Mouse (Mus musculus) left cerebral cortex, postnatal 4 days (tissue): ENCODE results near the gene Syt7. TPM values are rescaled to one million over a fixed set of nuclear protein-coding genes. Genes with fewer than 3 reads are reported as not detected.

Experiments used
- DNase-seq: peaks from one replicate; pipeline ENCODE4 v3.0.0-alpha.2; 2022
- intact Hi-C: fragments of 180-260 bp; cut with DNase I; formaldehyde crosslinking; loops from one replicate; pipeline ENCODE4 v1.15.1; 2025
- total RNA-seq, 2 experiments: library from RNA; stranded (reverse); gene quantifications; 2 replicates each; pipeline ENCODE4 v1.2.3; 2021

Gene Syt7
- total RNA-seq, 2 experiments from 2014 or later: 209 to 213 TPM

DNA sequence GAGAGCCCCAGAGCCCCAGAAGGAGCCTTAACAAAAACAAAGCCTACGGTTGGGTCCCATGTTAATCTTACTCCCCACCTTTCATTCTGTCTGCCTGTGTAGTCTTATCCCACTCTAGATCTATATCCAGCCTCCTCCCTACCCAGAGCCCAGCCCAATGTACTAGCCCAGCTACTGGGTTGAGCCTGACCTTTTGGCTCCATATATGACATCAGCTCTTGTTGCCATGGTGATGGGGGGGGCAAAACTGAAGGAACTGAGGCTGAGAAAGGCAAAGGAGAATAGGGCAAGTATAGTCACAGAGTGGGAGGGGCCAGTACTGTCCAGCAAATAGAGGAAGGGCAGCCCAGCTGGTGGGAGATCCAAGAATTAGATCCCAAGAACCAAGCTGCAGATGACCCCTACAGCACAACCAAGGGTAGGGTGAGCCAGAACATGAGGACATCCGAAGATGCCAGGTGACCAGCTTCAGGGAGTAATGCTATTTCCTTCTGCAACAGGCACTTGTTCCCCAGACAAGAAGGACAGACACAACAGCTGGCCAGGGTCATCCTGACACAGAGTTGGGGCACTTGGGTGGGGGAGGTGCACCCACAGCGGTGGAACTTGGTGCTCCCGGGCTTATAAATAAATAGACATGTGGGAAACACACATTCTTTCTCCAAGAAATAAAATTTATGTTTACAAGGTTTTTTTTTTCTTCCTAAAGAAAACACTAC, 66.0 kb downstream of the Syt7 start:
- DNase-seq: no peak
- intact Hi-C loops: no loop called here

DNA sequence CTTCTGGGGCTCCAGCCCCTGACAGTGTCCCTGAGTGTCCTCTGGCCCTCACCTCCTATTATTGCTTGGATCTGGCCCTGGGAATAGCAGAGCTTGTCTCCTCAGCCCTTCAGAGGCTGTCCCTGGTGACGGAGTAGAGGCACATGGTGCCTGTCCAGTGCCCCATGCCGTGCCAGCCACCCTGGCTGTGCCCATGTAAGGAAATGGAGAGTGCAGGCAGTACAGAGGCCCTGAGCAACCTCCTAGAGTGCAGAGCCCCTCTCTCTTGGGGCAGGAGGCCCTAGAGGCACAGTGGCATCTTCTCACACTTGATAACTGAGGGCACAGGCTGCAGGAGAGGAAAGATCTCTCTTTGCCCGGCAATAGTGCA, 66.5 kb downstream of the Syt7 start:
- DNase-seq: no peak
- intact Hi-C loops: no loop called here

- intact Hi-C loops: no loop called here
- DNase-seq: peak; percentile 61
These were observed 68.0 kb downstream of the Syt7 start, which contains the start of gene Lrrc10b for GRCm38 (mm10) chr19:10456752-10457483. Lrrc10b (minus strand) TSS chr19:10457473.

- intact Hi-C loops: no loop called here
- DNase-seq: peak; percentile 81
These were observed 68.6 kb downstream of the Syt7 start for GRCm38 (mm10) chr19:10457484-10457800.

GRCm38 (mm10) chr19:10458096-10458495, 69.2 kb downstream of the Syt7 start:
- DNase-seq: no peak
- intact Hi-C loops: no loop called here

GRCm38 (mm10) chr19:10459907-10460306, 71.0 kb downstream of the Syt7 start:
- intact Hi-C loops: no loop called here
- no peak for DNase-seq

DNA sequence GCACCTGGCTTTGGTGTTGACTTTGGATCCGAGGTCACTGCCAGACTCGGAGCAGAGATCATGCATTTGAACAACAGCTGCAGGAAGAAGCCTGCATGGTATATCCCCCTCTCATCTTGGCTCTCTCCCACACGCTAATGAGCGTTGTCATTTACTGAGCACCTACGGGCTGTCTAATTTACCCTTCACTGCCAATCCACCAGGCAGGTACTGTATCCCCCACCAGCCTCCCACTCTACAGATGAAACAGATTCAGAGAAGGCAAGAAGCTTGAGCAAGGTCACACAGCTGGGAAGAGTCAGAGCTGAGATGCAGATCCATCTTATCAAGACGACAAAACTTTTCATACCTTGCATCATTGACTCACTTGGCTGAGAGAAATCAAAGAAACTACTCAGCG, 72.7 kb downstream of the Syt7 start:
- intact Hi-C loops: no loop called here
- no peak for DNase-seq

- DNase-seq: no peak
- intact Hi-C loops: no loop called here
These were observed 75.5 kb downstream of the Syt7 start for GRCm38 (mm10) chr19:10464427-10464826.

DNA sequence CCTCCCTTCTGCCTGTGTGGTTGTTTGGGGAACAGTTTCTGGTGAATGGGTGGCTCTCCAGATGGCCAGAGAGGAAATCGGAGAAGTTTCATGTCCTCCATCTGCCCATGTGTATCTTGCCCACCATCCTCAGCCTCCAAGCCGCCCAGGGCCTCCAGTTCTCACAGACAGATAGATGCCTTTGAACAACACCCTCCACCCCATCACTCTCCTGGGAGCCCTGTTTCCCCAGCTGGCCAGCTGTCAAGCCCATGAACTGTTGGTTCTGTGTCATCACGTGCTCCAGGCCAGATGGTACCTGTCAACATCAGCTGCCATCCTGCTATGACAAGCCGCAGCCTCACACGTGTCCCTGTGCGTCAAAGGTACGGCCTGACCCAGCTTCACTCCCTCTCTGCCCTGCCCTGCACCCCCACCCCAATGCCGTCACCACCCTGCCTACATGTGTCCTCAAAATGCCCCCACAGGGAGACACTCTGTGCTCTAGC, 80.3 kb downstream of the Syt7 start:
- intact Hi-C loops: no loop called here
- no peak for DNase-seq

DNA sequence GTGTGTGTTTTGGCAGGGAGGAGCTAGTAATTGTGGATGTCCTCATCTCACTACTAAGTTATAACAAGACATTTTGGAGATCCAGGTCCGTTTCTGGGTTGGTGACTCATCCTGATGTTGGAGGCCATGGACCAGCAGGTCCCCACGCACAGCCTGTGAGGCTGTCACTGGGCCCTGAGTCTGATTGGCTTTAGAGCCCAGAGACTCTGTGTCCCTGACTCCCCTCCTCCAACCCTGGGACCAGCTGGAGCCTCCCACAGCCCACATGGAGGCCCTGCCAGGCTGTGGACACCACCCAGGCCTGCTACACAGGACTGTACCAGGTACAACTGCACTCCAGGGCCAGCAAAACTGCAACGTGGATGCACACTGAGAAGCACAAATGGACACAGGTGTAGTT, 84.1 kb downstream of the Syt7 start:
- no peak for DNase-seq
- intact Hi-C loops: no loop called here

- no peak for DNase-seq
- intact Hi-C loops: no loop called here
These were observed 84.9 kb downstream of the Syt7 start for GRCm38 (mm10) chr19:10473779-10474178.

- intact Hi-C loops: no loop called here
- no peak for DNase-seq
These were observed 90.7 kb downstream of the Syt7 start for GRCm38 (mm10) chr19:10479541-10479940.

DNA sequence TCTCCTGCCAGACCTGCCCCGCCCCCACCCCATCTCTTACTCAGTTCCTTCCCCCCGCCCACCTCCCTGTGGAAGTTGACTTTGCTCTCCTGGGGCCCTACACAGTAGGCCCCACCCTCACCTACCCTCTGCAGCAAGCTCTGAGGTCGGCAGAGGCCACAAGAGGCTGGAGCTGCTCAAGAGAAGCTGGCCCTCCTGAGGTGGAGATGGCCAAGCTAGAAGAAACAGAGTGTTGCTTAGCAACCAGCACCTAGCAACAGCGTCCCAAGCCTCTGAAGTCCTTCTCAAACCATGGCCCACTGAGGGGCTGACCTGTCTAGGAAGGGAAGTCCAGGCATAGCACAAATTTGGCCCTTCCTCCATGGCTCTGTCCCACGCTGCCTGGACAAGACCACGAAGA, 93.8 kb downstream of the Syt7 start, which contains the start of gene Ppp1r32:
Ppp1r32 (minus strand) TSS at position 226 of the 400 bp plus-strand sequence.
- intact Hi-C loops: loop anchor here (5.0 kb wide), 1 partner anchor 150 kb away; no protein-coding TSS in a partner anchor
- peak; percentile 32 for DNase-seq

- intact Hi-C loops: loop anchor here (2.0 kb wide), 1 partner anchor 38 kb away; no protein-coding TSS in a partner anchor
- peak; percentile 33 for DNase-seq
These were observed 97.4 kb downstream of the Syt7 start for GRCm38 (mm10) chr19:10486264-10486738.

DNA sequence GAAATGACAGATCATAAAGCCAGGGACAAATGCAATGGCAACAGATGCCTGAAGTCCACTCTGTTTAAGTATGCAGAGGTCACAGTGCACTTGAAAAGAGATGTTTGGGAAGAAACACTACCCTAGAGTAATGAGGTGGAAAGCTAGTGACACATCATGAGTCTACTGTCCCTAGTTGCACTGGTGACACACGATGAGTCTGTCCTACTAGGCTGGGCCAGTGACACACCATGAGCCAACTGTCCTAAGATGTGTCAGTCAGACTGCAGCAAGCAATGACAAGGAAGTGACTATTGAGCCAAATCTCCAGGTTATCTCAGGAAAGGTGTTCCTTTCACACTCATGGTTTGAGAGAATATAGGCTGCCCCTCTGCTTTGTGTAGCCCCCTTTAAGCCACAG, 106.8 kb downstream of the Syt7 start:
- intact Hi-C loops: no loop called here
- no peak for DNase-seq

- DNase-seq: no peak
- intact Hi-C loops: no loop called here
These were observed 108.1 kb downstream of the Syt7 start for GRCm38 (mm10) chr19:10496976-10497375.

- DNase-seq: no peak
- intact Hi-C loops: no loop called here
These were observed 108.7 kb downstream of the Syt7 start for GRCm38 (mm10) chr19:10497512-10498160.

- DNase-seq: no peak
- intact Hi-C loops: loop anchor here (5.0 kb wide), 1 partner anchor 168 kb away; no protein-coding TSS in a partner anchor
These were observed 111.7 kb downstream of the Syt7 start for GRCm38 (mm10) chr19:10500581-10500980.

DNA sequence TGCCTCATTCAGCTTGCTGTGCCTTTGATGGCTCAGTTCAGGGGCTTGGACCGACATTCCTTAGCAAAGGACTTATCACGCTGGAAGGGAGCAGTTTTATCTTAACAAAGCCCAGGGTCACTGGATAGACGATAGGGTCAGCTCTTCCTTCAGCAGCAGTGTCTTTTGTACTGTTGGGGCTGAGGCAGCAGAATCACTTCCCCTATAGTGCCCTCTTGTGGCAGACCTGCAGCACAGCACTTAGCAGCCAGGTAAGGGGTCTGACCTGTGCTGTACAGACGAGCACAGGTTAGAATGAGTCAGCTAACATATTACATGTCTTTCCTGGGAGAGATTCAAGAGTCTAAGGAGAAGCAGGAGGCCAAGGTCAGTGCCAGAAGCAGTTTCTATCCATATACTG, 113.7 kb downstream of the Syt7 start:
- intact Hi-C loops: loop anchor here (5.0 kb wide), 1 partner anchor 170 kb away; no protein-coding TSS in a partner anchor
- DNase-seq: peak; percentile 20
